Mouse (Mus musculus): ENCODE data around the gene Chchd2. TPM values are rescaled to one million over a fixed set of nuclear protein-coding genes. Genes with fewer than 3 reads are reported as not detected.

Gene Chchd2
- polyA plus RNA-seq, 1 experiment from 2014 or later = 871 TPM

- H3K4me2 ChIP-seq = no peak overlapping the region
- H3K36me3 ChIP-seq (ENCODE audit: control insufficient read depth, insufficient read depth, low read length) = no peaks in the 10 kb centered on the region
- 76% methylated on average over 2 of the region's 2 CpGs for WGBS (ENCODE audit: insufficient replicate concordance)
- no peak overlapping the region for H3K9ac ChIP-seq (ENCODE audit: low read depth, low read length)
- H3K27ac ChIP-seq (ENCODE audit: low read depth, low read length) = no peak overlapping the region
- no peaks in the 10 kb centered on the region for H3K4me1 ChIP-seq (ENCODE audit: control insufficient read depth, insufficient read depth, low read length)
- H3K4me3 ChIP-seq (ENCODE audit: low read depth, low read length) = no peak overlapping the region
- H3K27me3 ChIP-seq (ENCODE audit: control insufficient read depth, insufficient read depth, low read length) = no peaks in the 10 kb centered on the region
- no peaks in the 10 kb centered on the region for H3K9me3 ChIP-seq (replicated peaks; ENCODE audit: control insufficient read depth, low read length)
- ATAC-seq (replicated peaks; ENCODE audit: insufficient number of reproducible peaks, low FRiP score, low TSS enrichment) = no peak
Observed at GRCm38 (mm10) chr5:129871238-129871637, 16.0 kb downstream of the Chchd2 start.

GRCm38 (mm10) chr5:129869238-129869995, 17.9 kb downstream of the Chchd2 start:
- Histone ChIP-seq H3K9ac (ENCODE audit: low read depth, low read length) (no peak overlapping the region), H3K4me3 (ENCODE audit: low read depth, low read length) (no peak overlapping the region), H3K9me3 (replicated peaks; ENCODE audit: control insufficient read depth, low read length) (no peaks in the 10 kb centered on the region), H3K27ac (ENCODE audit: low read depth, low read length) (no peak overlapping the region), H3K4me2 (no peak overlapping the region), H3K4me1 (ENCODE audit: control insufficient read depth, insufficient read depth, low read length) (no peaks in the 10 kb centered on the region), H3K27me3 (ENCODE audit: control insufficient read depth, insufficient read depth, low read length) (no peaks in the 10 kb centered on the region), H3K36me3 (ENCODE audit: control insufficient read depth, insufficient read depth, low read length) (no peaks in the 10 kb centered on the region)
- 80% methylated on average over 19 of the region's 19 CpGs for WGBS (ENCODE audit: insufficient replicate concordance)
- no peak for ATAC-seq (replicated peaks; ENCODE audit: insufficient number of reproducible peaks, low FRiP score, low TSS enrichment)

DNA sequence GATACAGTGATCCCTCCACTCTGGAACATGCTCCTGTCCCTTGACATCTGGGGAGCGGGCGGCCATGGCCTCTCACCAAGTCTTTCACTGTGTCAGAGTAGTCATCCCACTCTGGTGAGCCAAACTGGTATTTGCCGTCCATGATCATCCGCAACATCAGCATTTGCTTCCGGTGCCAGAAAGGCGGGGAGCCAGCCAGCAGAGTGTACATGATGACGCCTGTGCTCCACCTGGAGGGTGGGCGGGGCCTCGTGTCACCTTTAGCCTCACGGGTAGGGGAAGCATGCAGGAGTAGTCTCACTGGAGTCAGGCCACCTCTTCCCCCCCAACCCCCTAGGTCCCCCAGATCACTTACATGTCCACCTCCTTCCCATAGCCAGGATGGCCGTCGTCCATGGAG, 21.4 kb downstream of the Chchd2 start:
- Histone ChIP-seq H3K9me3 (replicated peaks; ENCODE audit: control insufficient read depth, low read length) (no peaks in the 10 kb centered on the region), H3K36me3 (ENCODE audit: control insufficient read depth, insufficient read depth, low read length) (peaks cover 8% of the 10 kb centered on the region), H3K9ac (ENCODE audit: low read depth, low read length) (no peak overlapping the region), H3K4me3 (ENCODE audit: low read depth, low read length) (no peak overlapping the region), H3K4me2 (no peak overlapping the region), H3K27ac (ENCODE audit: low read depth, low read length) (no peak overlapping the region), H3K27me3 (ENCODE audit: control insufficient read depth, insufficient read depth, low read length) (no peaks in the 10 kb centered on the region), H3K4me1 (ENCODE audit: control insufficient read depth, insufficient read depth, low read length) (no peaks in the 10 kb centered on the region)
- ATAC-seq (replicated peaks; ENCODE audit: insufficient number of reproducible peaks, low FRiP score, low TSS enrichment) = no peak
- 81% methylated on average over 12 of the region's 12 CpGs for WGBS (ENCODE audit: insufficient replicate concordance)

GRCm38 (mm10) chr5:129864467-129864866, 22.8 kb downstream of the Chchd2 start:
- WGBS (ENCODE audit: insufficient replicate concordance) = 9% methylated on average over 18 of the region's 18 CpGs
- H3K27ac ChIP-seq (ENCODE audit: low read depth, low read length) = no peak overlapping the region
- no peaks in the 10 kb centered on the region for H3K9me3 ChIP-seq (replicated peaks; ENCODE audit: control insufficient read depth, low read length)
- H3K4me1 ChIP-seq (ENCODE audit: control insufficient read depth, insufficient read depth, low read length) = no peaks in the 10 kb centered on the region
- H3K27me3 ChIP-seq (ENCODE audit: control insufficient read depth, insufficient read depth, low read length) = no peaks in the 10 kb centered on the region
- H3K4me3 ChIP-seq (ENCODE audit: low read depth, low read length) = no peak overlapping the region
- ATAC-seq (replicated peaks; ENCODE audit: insufficient number of reproducible peaks, low FRiP score, low TSS enrichment) = no peak
- H3K9ac ChIP-seq (ENCODE audit: low read depth, low read length) = 0 out of 2 replicates have a peak overlapping the region, but pooled peaks have one; percentile 1
- H3K36me3 ChIP-seq (ENCODE audit: control insufficient read depth, insufficient read depth, low read length) = peaks cover 8% of the 10 kb centered on the region
- peak overlapping the region; percentile 45 for H3K4me2 ChIP-seq

DNA sequence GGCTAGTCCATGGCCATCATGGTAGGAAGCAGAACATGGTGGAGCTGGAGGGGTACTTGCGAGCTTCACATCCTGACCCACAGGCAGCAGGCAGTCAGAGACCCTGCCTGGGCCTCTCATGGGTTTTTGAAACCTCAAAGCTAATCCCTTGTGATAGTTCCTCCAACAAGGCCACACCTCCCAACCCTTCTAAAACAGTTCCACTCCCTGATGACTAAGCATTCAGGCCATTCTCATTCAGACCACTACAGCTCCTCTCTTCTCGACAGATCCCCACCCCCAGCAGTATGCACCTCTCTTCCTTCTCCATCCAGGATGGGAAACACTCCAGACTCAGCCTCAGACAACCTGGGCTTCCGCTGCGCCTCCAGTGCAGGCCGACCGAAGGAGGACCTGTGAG, 24.9 kb downstream of the Chchd2 start:
- H3K27ac ChIP-seq (ENCODE audit: low read depth, low read length) = no peak overlapping the region
- peaks cover 10% of the 10 kb centered on the region for H3K36me3 ChIP-seq (ENCODE audit: control insufficient read depth, insufficient read depth, low read length)
- H3K4me2 ChIP-seq = no peak overlapping the region
- no peaks in the 10 kb centered on the region for H3K9me3 ChIP-seq (replicated peaks; ENCODE audit: control insufficient read depth, low read length)
- 98% methylated on average over 6 of the region's 6 CpGs for WGBS (ENCODE audit: insufficient replicate concordance)
- no peaks in the 10 kb centered on the region for H3K27me3 ChIP-seq (ENCODE audit: control insufficient read depth, insufficient read depth, low read length)
- H3K9ac ChIP-seq (ENCODE audit: low read depth, low read length) = no peak overlapping the region
- H3K4me3 ChIP-seq (ENCODE audit: low read depth, low read length) = no peak overlapping the region
- no peaks in the 10 kb centered on the region for H3K4me1 ChIP-seq (ENCODE audit: control insufficient read depth, insufficient read depth, low read length)
- ATAC-seq (replicated peaks; ENCODE audit: insufficient number of reproducible peaks, low FRiP score, low TSS enrichment) = no peak

GRCm38 (mm10) chr5:129856414-129856813, 30.9 kb downstream of the Chchd2 start:
- H3K36me3 ChIP-seq (ENCODE audit: control insufficient read depth, insufficient read depth, low read length) = peaks cover 4% of the 10 kb centered on the region
- no peaks in the 10 kb centered on the region for H3K27me3 ChIP-seq (ENCODE audit: control insufficient read depth, insufficient read depth, low read length)
- H3K9me3 ChIP-seq (replicated peaks; ENCODE audit: control insufficient read depth, low read length) = no peaks in the 10 kb centered on the region
- no peak overlapping the region for H3K4me3 ChIP-seq (ENCODE audit: low read depth, low read length)
- no peaks in the 10 kb centered on the region for H3K4me1 ChIP-seq (ENCODE audit: control insufficient read depth, insufficient read depth, low read length)
- whole genome bisulfite sequencing (ENCODE audit: insufficient replicate concordance) = 88% methylated on average over 5 of the region's 5 CpGs
- H3K27ac ChIP-seq (ENCODE audit: low read depth, low read length) = no peak overlapping the region
- no peak overlapping the region for H3K4me2 ChIP-seq
- ATAC-seq (replicated peaks; ENCODE audit: insufficient number of reproducible peaks, low FRiP score, low TSS enrichment) = no peak
- no peak overlapping the region for H3K9ac ChIP-seq (ENCODE audit: low read depth, low read length)

- WGBS (ENCODE audit: insufficient replicate concordance) = 35% methylated on average over 5 of the region's 5 CpGs
- Histone ChIP-seq H3K9ac (ENCODE audit: low read depth, low read length) (no peak overlapping the region), H3K36me3 (ENCODE audit: control insufficient read depth, insufficient read depth, low read length) (peaks cover 4% of the 10 kb centered on the region), H3K4me1 (ENCODE audit: control insufficient read depth, insufficient read depth, low read length) (no peaks in the 10 kb centered on the region), H3K27ac (ENCODE audit: low read depth, low read length) (no peak overlapping the region), H3K4me3 (ENCODE audit: low read depth, low read length) (no peak overlapping the region), H3K4me2 (peak overlapping the region; percentile 7; the same call in 1 of the 2 replicates), H3K9me3 (replicated peaks; ENCODE audit: control insufficient read depth, low read length) (no peaks in the 10 kb centered on the region), H3K27me3 (ENCODE audit: control insufficient read depth, insufficient read depth, low read length) (no peaks in the 10 kb centered on the region)
- ATAC-seq (replicated peaks; ENCODE audit: insufficient number of reproducible peaks, low FRiP score, low TSS enrichment) = 0 out of 2 replicates have a peak, but pooled peaks have one; percentile 12
Observed at GRCm38 (mm10) chr5:129855163-129855562, 32.1 kb downstream of the Chchd2 start.

DNA sequence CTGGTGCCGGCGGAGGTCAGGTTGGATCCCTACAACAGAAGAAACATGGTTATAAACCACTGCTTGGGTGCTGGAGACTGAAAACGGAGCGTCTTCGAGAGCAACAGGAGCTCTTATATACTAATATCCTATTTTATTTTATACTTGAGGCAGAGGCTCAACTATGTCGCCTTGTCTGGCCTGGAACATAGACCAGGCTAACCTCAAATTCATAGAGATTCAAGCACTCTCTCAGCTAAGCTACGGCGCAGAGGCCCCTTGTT, 39.8 kb downstream of the Chchd2 start:
- H3K27me3 ChIP-seq (ENCODE audit: control insufficient read depth, insufficient read depth, low read length) = no peaks in the 10 kb centered on the region
- H3K9me3 ChIP-seq (replicated peaks; ENCODE audit: control insufficient read depth, low read length) = no peaks in the 10 kb centered on the region
- no peak for ATAC-seq (replicated peaks; ENCODE audit: insufficient number of reproducible peaks, low FRiP score, low TSS enrichment)
- H3K4me2 ChIP-seq = peak overlapping the region; percentile 73
- peak overlapping the region; percentile 73 for H3K9ac ChIP-seq (ENCODE audit: low read depth, low read length)
- no peak overlapping the region for H3K27ac ChIP-seq (ENCODE audit: low read depth, low read length)
- H3K4me3 ChIP-seq (ENCODE audit: low read depth, low read length) = peak overlapping the region; percentile 60
- peaks cover 12% of the 10 kb centered on the region for H3K36me3 ChIP-seq (ENCODE audit: control insufficient read depth, insufficient read depth, low read length)
- WGBS (ENCODE audit: insufficient replicate concordance) = 53% methylated on average over 8 of the region's 8 CpGs
- H3K4me1 ChIP-seq (ENCODE audit: control insufficient read depth, insufficient read depth, low read length) = peaks cover 11% of the 10 kb centered on the region

Measured in heart, embryonic 11.5 days (tissue).